Mouse (Mus musculus) midbrain, embryonic 13.5 days (tissue): ENCODE results near the gene Abi1. TPM values are rescaled to one million over a fixed set of nuclear protein-coding genes. Genes with fewer than 3 reads are reported as not detected.

ENCODE experiments used
- ATAC-seq: fragments of 200-750 bp; cut with Nextera tagmentation; 2 replicates; pipeline ENCODE4 v1.8.0; 2017; ENCODE audit warnings: mild to moderate bottlenecking, moderate TSS enrichment, moderate library complexity
- H3K27ac ChIP-seq: fragments of 300-500 bp; sonication (generic); 2 replicates; pipeline ENCODE4 v1.5.1; 2015; ENCODE audit warnings: inconsistent platforms, mild to moderate bottlenecking, moderate library complexity
- H3K27me3 ChIP-seq: fragments of 300-500 bp; sonication (generic); 2 replicates; pipeline ENCODE4 v1.6.1; 2015; ENCODE audit warnings: mild to moderate bottlenecking, inconsistent platforms
- H3K36me3 ChIP-seq: fragments of 300-500 bp; sonication (generic); 2 replicates; pipeline ENCODE4 v1.6.1; 2015; ENCODE audit warnings: mild to moderate bottlenecking, inconsistent platforms
- H3K4me1 ChIP-seq: fragments of 300-500 bp; sonication (generic); replicated peaks from 2 replicates; pipeline ENCODE4 v1.6.1; 2015; ENCODE audit warnings: inconsistent platforms
- H3K4me2 ChIP-seq: fragments of 300-500 bp; sonication (generic); replicated peaks from 2 replicates; pipeline ENCODE4 v1.6.1; 2015; ENCODE audit warnings: moderate library complexity, mild to moderate bottlenecking, inconsistent platforms
- H3K4me3 ChIP-seq: fragments of 300-500 bp; sonication (generic); replicated peaks from 2 replicates; pipeline ENCODE4 v1.5.1; 2015; ENCODE audit warnings: mild to moderate bottlenecking, inconsistent platforms
- H3K9ac ChIP-seq: fragments of 300-500 bp; sonication (generic); replicated peaks from 2 replicates; pipeline ENCODE4 v1.6.1; 2015; ENCODE audit warnings: mild to moderate bottlenecking, inconsistent platforms
- H3K9me3 ChIP-seq: fragments of 300-500 bp; sonication (generic); 2 replicates; pipeline ENCODE4 v1.6.1; 2016; ENCODE audit warnings: mild to moderate bottlenecking, inconsistent platforms
- WGBS: fragments of 180-500 bp; shearing (Covaris S2); methylation state at CpG from one replicate; pipeline ENCODE4 v1.1.7; 2015; 5-methylcytosine and 5-hydroxymethylcytosine counted together
- polyA plus RNA-seq: library from polyadenylated mRNA; unstranded; fragments of >200 nt; fragmentation: Nextera tagmentation; extraction: Ambion mirVana; gene quantifications from 2 replicates; pipeline ENCODE4 v1.2.1, GENCODE M21; 2015

Gene Abi1
- polyA plus RNA-seq, 1 experiment from 2014 or later, result 51.9 TPM

DNA sequence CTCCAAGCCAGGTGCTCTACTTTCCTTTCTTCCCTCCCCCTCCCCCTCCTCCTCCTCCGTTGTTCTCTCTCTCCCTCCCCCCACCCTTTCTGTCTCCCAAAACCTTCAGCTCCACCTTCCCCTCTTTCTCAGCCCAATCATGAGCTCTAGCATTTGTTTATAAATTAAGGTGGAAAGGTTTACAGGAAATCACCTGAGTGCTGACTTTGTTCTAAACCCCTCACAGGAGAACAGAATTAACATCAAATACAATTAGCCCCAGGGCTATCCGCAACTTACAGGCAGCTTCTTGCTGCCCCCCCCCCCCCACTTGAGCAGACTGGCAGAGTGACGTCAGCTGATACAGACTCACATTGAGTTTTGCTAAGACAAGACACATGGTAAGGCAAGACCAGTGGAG, 37.4 kb downstream of the Abi1 start:
- Histone ChIP-seq H3K4me1 (no peaks in the 10 kb centered on the region), H3K4me2 (no peak overlapping the region), H3K27ac (no peak overlapping the region), H3K27me3 (no peaks in the 10 kb centered on the region), H3K36me3 (no peaks in the 10 kb centered on the region), H3K4me3 (no peak overlapping the region), H3K9me3 (no peaks in the 10 kb centered on the region), H3K9ac (no peak overlapping the region)
- WGBS, result 56% methylated on average over 3 of the region's 3 CpGs
- no peak for ATAC-seq

GRCm38 (mm10) chr2:22999620-23000019, 40.4 kb downstream of the Abi1 start:
- WGBS, result 97% methylated on average over 1 of the region's 1 CpGs
- H3K36me3 ChIP-seq, result no peaks in the 10 kb centered on the region
- 0 out of 2 replicates have a peak, but pooled peaks cover 3% of the 10 kb centered on the region for H3K4me1 ChIP-seq
- H3K4me3 ChIP-seq, result no peak overlapping the region
- no peak overlapping the region for H3K27ac ChIP-seq
- no peak overlapping the region for H3K4me2 ChIP-seq
- ATAC-seq, result no peak
- H3K9me3 ChIP-seq, result no peaks in the 10 kb centered on the region
- H3K9ac ChIP-seq, result no peak overlapping the region
- no peaks in the 10 kb centered on the region for H3K27me3 ChIP-seq

- H3K27me3 ChIP-seq, result no peaks in the 10 kb centered on the region
- H3K27ac ChIP-seq, result no peak overlapping the region
- no peak overlapping the region for H3K9ac ChIP-seq
- H3K4me3 ChIP-seq, result no peak overlapping the region
- 0 out of 2 replicates have a peak, but pooled peaks cover 3% of the 10 kb centered on the region for H3K4me1 ChIP-seq
- peaks cover 5% of the 10 kb centered on the region; the same call in 1 of the 2 replicates for H3K36me3 ChIP-seq
- WGBS, result 88% methylated on average over 2 of the region's 2 CpGs
- H3K9me3 ChIP-seq, result no peaks in the 10 kb centered on the region
- no peak for ATAC-seq
- no peak overlapping the region for H3K4me2 ChIP-seq
Observed at GRCm38 (mm10) chr2:22998804-22999203, 41.2 kb downstream of the Abi1 start.

- 99% methylated on average over 2 of the region's 2 CpGs for WGBS
- Histone ChIP-seq H3K36me3 (peaks cover 5% of the 10 kb centered on the region; the same call in 1 of the 2 replicates), H3K27me3 (no peaks in the 10 kb centered on the region), H3K4me3 (no peak overlapping the region), H3K4me2 (no peak overlapping the region), H3K4me1 (0 out of 2 replicates have a peak, but pooled peaks cover 3% of the 10 kb centered on the region), H3K9me3 (no peaks in the 10 kb centered on the region), H3K9ac (no peak overlapping the region), H3K27ac (no peak overlapping the region)
- no peak for ATAC-seq
Observed at GRCm38 (mm10) chr2:22998015-22998414, 42.0 kb downstream of the Abi1 start.

GRCm38 (mm10) chr2:22996071-22996470, 44.0 kb downstream of the Abi1 start:
- Histone ChIP-seq H3K4me3 (no peak overlapping the region), H3K4me2 (no peak overlapping the region), H3K27ac (no peak overlapping the region), H3K9me3 (no peaks in the 10 kb centered on the region), H3K4me1 (0 out of 2 replicates have a peak, but pooled peaks cover 3% of the 10 kb centered on the region), H3K36me3 (peaks cover 5% of the 10 kb centered on the region; the same call in 1 of the 2 replicates), H3K9ac (no peak overlapping the region), H3K27me3 (no peaks in the 10 kb centered on the region)
- ATAC-seq, result no peak

DNA sequence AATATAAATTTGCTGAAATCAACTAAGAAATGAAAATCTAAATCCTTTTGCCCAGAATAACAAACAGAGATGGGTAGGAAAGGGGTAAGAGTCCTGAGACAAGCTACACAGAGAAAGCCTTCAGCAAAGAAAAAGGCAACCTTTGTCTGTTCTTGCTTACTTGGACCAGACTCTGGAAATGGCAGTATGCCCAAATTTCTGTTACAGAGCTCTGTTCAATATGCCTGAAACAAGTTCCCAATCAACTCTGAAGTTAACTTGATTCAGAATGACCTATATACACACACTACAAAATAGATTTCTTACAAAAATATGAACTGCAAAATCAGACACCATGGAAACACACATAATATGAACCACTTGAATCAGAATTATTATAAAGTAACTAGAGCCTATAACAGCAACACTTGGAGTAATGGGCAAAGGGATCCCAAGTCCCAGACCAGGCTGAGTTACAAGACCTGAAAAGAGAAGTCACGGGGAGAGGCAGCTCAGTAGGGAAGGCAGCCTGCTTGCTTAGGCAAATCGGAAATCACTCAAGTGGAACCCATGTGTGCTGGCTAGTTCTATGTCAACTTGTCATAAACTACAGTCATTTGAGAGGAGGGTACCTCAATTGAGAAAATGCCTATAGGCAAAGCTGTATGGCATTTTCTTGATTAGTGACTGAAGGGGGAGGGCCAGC, 53.9 kb downstream of the Abi1 start:
- Histone ChIP-seq H3K4me2 (no peak overlapping the region), H3K27me3 (no peaks in the 10 kb centered on the region), H3K27ac (no peak overlapping the region; the same call in 1 of the 2 replicates), H3K9me3 (no peaks in the 10 kb centered on the region), H3K4me3 (no peak overlapping the region), H3K36me3 (no peaks in the 10 kb centered on the region), H3K4me1 (peaks cover 5% of the 10 kb centered on the region; the same call in 1 of the 2 replicates), H3K9ac (no peak overlapping the region)
- no peak for ATAC-seq
- WGBS, result 58% methylated on average over 2 of the region's 2 CpGs

- no peaks in the 10 kb centered on the region for H3K27me3 ChIP-seq
- WGBS, result 77% methylated on average over 3 of the region's 3 CpGs
- H3K4me2 ChIP-seq, result no peak overlapping the region
- H3K4me3 ChIP-seq, result no peak overlapping the region
- H3K27ac ChIP-seq, result no peak overlapping the region
- no peaks in the 10 kb centered on the region for H3K9me3 ChIP-seq
- ATAC-seq, result no peak
- H3K36me3 ChIP-seq, result no peaks in the 10 kb centered on the region
- H3K4me1 ChIP-seq, result no peaks in the 10 kb centered on the region
- H3K9ac ChIP-seq, result no peak overlapping the region
Observed at GRCm38 (mm10) chr2:22977387-22977973, 62.6 kb downstream of the Abi1 start.

- Histone ChIP-seq H3K36me3 (no peaks in the 10 kb centered on the region), H3K4me2 (no peak overlapping the region), H3K27ac (no peak overlapping the region), H3K4me3 (no peak overlapping the region), H3K9ac (no peak overlapping the region), H3K9me3 (no peaks in the 10 kb centered on the region), H3K27me3 (no peaks in the 10 kb centered on the region), H3K4me1 (no peaks in the 10 kb centered on the region)
- 93% methylated on average over 3 of the region's 3 CpGs for WGBS
- no peak for ATAC-seq
Observed at GRCm38 (mm10) chr2:22962970-22963369, 77.1 kb downstream of the Abi1 start.

DNA sequence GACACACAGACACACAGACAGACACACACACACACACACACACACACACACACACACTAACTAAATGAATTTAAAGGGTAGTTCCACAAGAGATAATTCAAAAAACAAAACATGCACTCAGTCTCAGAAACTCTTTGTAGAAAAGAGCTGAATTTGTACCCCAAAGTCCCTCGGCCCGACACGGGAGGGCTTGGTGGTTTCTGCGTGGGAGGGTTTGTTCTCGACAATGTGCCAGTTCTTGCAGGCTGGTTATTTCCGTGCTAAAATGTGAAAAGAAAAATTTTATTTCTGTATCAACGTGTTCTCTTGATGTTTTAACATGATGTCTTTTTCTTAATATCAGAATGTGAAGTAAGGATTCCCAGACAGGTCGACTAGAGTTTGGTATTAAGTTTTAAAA, 77.8 kb downstream of the Abi1 start:
- no peak for ATAC-seq
- H3K4me1 ChIP-seq, result no peaks in the 10 kb centered on the region
- H3K4me2 ChIP-seq, result no peak overlapping the region
- WGBS, result 94% methylated on average over 8 of the region's 8 CpGs
- no peaks in the 10 kb centered on the region for H3K9me3 ChIP-seq
- H3K27me3 ChIP-seq, result no peaks in the 10 kb centered on the region
- H3K27ac ChIP-seq, result no peak overlapping the region
- H3K9ac ChIP-seq, result no peak overlapping the region
- H3K4me3 ChIP-seq, result no peak overlapping the region
- no peaks in the 10 kb centered on the region for H3K36me3 ChIP-seq

- WGBS, result 94% methylated on average over 2 of the region's 2 CpGs
- H3K9ac ChIP-seq, result no peak overlapping the region
- H3K27me3 ChIP-seq, result no peaks in the 10 kb centered on the region
- H3K9me3 ChIP-seq, result no peaks in the 10 kb centered on the region
- H3K4me1 ChIP-seq, result no peaks in the 10 kb centered on the region
- H3K27ac ChIP-seq, result no peak overlapping the region
- H3K4me2 ChIP-seq, result no peak overlapping the region
- H3K36me3 ChIP-seq, result no peaks in the 10 kb centered on the region
- no peak for ATAC-seq
- H3K4me3 ChIP-seq, result no peak overlapping the region
Observed at GRCm38 (mm10) chr2:22961681-22962080, 78.4 kb downstream of the Abi1 start.

DNA sequence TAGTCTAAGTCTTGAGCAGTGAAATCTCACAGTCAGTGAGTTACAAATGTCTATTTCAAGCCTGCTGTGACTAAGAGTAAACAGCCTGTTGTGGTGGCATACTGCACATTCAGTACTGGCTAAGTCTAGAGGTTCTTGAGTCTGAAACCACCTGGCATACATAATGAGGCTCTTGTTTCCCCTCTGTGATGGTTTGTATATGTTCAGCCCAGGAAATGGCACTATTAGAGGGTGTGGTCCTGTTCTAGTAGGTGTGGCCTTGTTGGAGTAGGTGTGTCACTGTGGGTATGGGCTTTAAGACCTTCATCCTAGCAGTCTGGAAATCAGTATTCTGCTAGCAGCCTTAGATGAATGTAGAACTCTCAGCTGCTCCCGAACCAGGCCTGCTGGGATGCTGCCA, 82.6 kb downstream of the Abi1 start:
- 86% methylated on average over 1 of the region's 1 CpGs for WGBS
- Histone ChIP-seq H3K27me3 (no peaks in the 10 kb centered on the region), H3K9ac (no peak overlapping the region), H3K9me3 (no peaks in the 10 kb centered on the region), H3K4me2 (no peak overlapping the region), H3K27ac (no peak overlapping the region), H3K4me3 (no peak overlapping the region), H3K4me1 (no peaks in the 10 kb centered on the region), H3K36me3 (no peaks in the 10 kb centered on the region)
- ATAC-seq, result no peak

GRCm38 (mm10) chr2:22955914-22956313, 84.1 kb downstream of the Abi1 start:
- ATAC-seq, result no peak
- Histone ChIP-seq H3K36me3 (no peaks in the 10 kb centered on the region), H3K27ac (no peak overlapping the region), H3K27me3 (no peaks in the 10 kb centered on the region), H3K4me1 (no peaks in the 10 kb centered on the region), H3K4me3 (no peak overlapping the region), H3K9ac (no peak overlapping the region), H3K9me3 (no peaks in the 10 kb centered on the region), H3K4me2 (no peak overlapping the region)
- 96% methylated on average over 5 of the region's 5 CpGs for WGBS
